Mouse (Mus musculus): ENCODE data around the gene Mia.

Mia gene

DNA sequence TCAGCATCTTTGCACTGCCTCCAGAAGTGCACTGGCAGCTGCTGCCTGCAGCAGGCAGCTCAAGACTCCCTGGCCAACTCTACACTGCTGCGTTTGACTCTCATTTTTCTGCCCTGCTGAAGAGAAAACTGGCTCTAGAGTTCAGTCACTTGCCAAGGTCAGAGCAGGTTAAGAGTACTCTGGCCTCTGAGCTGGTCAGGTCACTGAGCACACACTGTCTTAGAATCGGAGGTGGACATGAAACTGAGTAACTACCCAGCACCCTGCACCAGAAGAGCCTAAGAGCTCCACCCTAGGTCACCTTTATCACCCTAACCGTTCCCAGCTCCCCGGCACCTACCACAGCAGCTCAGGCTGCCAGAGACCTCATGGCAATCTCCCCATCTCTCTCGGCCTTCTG lies 5.0 kb upstream of the Mia start:
- DNase-seq (ENCODE audit: low read depth in 2 of 2, low spot score in 2 of 2): no peak

- DNase-seq (ENCODE audit: low read depth in 2 of 2, low spot score in 2 of 2): peak; percentile 24 to 51
These were observed 4.0 kb upstream of the Mia start for GRCm38 (mm10) chr7:27184964-27185363.

GRCm38 (mm10) chr7:27182498-27182897 lies 1.5 kb upstream of the Mia start:
- DNase-seq (ENCODE audit: low read depth in 2 of 2, low spot score in 2 of 2): no peak

DNA sequence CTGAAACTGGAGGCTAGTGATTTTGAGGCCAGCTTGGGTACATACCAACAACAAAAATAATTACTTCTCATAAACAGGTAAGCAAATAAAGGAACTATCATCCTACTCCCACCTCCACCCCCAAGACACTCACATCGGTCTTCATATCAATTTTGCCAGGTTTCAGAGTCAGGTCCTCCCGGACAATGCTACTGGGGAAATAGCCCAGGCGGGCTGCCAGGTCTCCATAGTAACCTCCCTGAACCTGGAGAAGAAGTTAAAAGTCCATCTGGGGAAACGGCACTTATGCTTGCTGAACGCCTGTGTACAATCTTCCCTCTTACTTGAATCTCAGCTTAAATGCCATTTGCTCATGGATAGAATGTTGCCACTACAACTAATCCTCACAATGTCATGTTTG lies 921 bp downstream of the Mia start:
- DNase-seq (ENCODE audit: low read depth in 2 of 2, low spot score in 2 of 2): no peak

GRCm38 (mm10) chr7:27179217-27179918 lies 1.6 kb downstream of the Mia start:
- DNase-seq (ENCODE audit: low read depth in 2 of 2, low spot score in 2 of 2): no peak

GRCm38 (mm10) chr7:27178324-27179216 lies 2.4 kb downstream of the Mia start, which contains the start of gene Rab4b:
TSS of gene Rab4b (minus strand) at chr7:27178896.
- peak; percentile 98 to 99 for DNase-seq (ENCODE audit: low read depth in 2 of 2, low spot score in 2 of 2)

DNA sequence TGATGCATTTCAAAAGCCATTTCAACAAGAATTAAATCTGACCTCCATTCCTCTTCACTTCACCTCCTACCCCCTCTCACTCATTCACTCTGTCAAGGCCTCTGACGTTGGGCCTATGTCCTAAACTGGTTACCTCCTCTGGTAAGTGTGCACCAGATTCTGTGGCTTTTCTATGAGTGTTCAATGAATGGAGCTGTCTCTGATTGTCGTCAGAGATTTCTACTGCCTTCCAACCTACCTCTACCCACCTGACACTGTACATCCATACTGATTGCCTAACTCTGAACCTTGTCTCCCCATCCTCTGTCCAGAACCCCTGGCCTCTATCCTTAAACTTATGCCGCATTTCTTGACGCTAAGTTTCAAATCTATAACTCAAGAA lies 3.0 kb downstream of the Mia start:
- DNase-seq (ENCODE audit: low read depth in 2 of 2, low spot score in 2 of 2): no peak

DNA sequence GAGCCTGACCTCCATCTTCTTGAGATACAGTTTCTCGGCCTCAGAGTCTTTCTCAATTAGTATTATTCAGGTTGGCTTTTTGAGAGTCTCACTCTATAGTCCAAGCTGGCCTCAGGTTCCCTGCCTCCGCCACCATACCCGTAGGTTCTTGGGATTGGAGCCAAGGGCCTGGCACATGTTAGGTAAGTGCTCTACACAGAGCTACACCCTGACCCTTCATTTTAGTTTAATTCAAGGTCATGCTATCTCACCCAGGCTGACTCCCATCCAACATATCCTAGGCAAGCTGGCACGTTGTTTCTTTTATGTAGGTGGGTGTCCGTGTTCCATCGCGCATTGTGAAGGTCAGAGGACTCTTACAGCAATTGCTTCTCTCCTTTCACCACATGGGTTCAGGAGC lies 6.1 kb downstream of the Mia start:
- DNase-seq (ENCODE audit: low read depth in 2 of 2, low spot score in 2 of 2): no peak

DNA sequence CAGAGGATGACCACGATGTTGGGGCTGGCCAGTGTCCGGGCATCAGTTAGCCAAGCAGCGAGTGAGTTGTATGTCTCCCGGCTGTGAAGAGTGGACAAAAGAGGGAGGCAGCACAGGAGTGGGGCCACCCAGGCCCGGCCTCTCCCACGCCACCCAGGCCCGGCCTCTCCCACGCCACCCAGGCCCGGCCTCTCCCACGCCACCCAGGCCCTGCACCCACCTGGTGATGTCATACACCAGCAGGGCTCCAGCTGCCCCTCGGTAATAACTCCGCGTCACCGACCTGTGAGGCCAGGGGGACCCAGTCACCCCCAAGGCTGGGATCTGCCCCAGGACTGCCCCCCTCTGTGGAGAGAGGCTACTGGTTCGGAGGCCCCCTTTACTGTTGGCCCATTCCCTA lies 6.5 kb downstream of the Mia start:
- no peak for DNase-seq (ENCODE audit: low read depth in 2 of 2, low spot score in 2 of 2)

DNA sequence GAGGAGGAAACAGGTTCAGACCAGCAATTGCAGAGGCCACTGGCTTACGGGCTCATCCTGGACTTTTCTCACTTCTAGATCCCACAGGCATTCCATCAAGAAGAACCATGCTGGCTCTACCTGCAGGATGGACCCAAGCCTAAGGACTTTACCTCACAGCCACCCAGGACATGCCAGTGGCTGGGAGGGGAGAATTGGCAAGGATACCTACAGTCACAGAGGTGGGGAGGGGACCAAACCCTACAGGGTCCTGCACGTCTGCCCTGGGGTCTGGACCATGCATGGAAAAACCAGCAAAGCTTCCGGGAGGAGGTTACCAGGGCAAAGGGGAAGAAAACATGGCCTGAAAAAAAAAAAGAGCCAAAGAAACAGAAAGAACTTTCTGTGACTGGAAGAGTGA lies 10.0 kb downstream of the Mia start:
- no peak for DNase-seq (ENCODE audit: low read depth in 2 of 2, low spot score in 2 of 2)

- DNase-seq (ENCODE audit: low read depth in 2 of 2, low spot score in 2 of 2): no peak
These were observed 12.6 kb downstream of the Mia start for GRCm38 (mm10) chr7:27168371-27168770.

GRCm38 (mm10) chr7:27167475-27168094 lies 13.4 kb downstream of the Mia start:
- DNase-seq (ENCODE audit: low read depth in 2 of 2, low spot score in 2 of 2): no peak

DNA sequence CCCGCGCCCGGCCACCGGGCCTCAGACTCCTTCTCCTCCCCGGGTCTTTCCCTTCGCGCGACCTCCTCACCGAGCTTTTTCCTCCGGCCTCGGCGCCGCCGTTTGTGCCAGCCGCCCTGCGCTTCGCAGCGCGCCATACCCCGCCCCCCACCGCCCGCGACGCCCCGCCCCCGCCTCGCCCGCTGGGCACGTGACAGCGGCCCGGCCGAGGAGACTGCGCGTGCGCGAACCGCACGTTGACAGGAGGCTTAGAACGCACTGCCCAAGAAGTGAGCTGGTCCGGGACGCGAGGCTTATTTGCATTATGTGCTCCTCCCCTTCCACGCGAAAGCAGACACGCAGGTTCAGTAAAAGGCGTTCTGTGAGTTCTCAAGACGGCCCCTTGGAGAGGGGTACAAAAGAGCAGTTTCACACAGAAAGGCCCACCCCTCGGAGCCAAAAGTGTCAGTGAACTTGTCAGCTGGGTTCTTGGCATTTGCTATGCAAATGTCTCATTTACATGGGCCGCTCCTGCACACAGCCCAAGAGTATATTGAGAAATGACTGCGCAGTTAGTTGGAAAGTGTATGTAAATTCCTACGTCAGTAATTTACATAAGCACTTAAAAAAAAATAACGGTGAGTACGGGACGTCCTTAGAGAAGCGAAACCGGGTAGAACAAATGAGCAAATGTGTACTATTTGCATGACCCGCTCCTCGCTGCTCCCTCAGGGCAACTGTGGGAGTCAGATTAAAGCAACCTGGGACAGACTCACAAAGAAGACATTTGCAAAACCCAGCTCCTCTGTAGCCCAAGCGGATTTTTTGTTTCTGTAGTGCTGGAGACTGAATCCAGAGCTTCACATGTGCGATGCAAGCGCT lies 14.1 kb downstream of the Mia start, which contains the start of gene Egln2:
Egln2 (minus strand) TSS at position 189 of the 861 bp plus-strand sequence.
- peak; percentile 92 to 95 for DNase-seq (ENCODE audit: low read depth in 2 of 2, low spot score in 2 of 2)

DNA sequence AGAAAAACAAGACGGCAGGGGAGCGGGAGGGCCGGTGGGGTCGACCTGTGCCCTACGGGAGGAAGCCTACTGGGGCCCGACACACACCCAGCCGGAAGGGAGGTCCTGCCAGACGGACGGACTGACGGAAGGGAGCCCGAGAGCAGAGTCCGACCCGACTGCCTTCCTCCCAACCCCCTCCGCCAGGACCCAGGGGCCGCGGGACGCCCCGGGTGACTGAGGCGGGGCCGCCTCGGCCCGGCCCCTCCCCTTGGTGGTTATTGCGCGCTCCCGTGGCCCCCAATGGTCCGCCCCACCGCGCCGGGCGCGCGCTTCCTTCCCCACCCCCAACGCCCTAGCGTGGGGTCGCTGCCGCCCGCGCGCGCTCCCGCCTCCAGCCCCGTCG lies 14.7 kb downstream of the Mia start:
- peak; percentile 67 to 75 for DNase-seq (ENCODE audit: low read depth in 2 of 2, low spot score in 2 of 2)

DNA sequence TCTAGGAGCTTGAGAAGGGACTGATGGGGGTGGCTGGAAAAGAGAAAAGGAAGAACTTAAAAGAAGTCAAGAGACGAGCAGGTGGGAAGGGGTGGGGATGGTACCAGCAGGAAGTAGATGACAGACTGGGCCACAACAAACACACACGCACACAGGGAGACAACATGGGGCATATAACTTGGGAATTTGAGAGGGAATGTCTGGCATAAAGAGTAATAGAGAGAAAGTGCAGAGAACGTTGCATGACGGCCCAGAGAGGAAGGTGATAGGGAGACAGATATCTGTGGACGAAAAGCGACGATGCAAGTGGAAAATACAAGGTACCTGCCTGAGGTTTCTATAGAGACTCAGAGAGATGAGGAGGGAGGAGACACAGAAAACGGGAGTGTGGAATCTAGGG lies 15.3 kb downstream of the Mia start:
- DNase-seq (ENCODE audit: low read depth in 2 of 2, low spot score in 2 of 2): no peak

DNA sequence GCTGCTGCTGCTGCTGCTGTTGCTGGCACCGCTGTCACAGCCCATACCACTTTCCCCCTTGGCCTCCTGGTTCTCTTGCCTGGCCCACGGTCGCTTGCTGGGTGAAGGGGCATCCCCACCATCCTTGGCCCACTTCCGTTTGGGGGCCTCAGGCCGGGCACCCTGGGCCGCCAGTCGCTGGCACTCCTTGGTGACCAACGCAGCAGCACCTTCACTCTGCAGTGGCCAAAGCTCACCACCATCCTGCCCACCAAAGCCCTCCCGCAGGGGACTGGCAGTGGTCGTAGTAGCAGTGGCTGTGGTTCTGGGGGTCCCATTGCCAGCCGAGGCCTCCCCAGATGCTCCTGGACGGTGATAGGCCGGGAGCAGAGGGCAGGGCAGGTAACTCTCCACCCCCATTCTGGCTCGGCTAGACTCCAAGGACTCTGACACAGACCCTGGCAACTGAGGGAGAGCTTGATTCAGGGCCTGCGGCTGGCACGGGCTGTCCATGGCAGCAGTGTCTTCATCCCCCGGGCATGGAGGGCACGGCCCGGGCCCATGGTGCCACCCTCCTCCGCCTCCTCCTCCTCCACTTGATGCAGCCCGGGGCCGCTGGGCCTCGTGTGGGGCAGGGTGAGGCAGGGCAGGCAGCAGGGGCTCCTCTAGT lies 15.8 kb downstream of the Mia start:
- DNase-seq (ENCODE audit: low read depth in 2 of 2, low spot score in 2 of 2): no peak

- DNase-seq (ENCODE audit: low read depth in 2 of 2, low spot score in 2 of 2): no peak
These were observed 16.6 kb downstream of the Mia start for GRCm38 (mm10) chr7:27164112-27164947.

DNA sequence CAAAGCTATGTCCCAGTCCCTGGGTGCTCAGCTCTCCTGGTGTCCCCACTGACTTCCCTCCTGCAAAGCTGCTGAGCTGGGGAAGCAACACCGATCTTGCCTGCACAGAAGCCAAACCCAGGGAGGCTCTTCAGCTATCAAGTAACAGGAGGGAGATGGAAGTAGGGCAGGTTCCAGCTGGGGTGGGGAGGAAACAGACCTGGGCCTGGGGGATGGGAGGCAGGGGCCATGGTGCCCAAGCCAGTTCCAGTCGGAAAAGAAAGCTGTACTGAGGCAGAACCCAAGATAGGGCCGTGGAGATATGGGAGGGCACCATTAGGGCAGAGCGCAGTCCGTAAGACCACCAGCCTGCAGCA lies 17.5 kb downstream of the Mia start:
- no peak for DNase-seq (ENCODE audit: low read depth in 2 of 2, low spot score in 2 of 2)

DNA sequence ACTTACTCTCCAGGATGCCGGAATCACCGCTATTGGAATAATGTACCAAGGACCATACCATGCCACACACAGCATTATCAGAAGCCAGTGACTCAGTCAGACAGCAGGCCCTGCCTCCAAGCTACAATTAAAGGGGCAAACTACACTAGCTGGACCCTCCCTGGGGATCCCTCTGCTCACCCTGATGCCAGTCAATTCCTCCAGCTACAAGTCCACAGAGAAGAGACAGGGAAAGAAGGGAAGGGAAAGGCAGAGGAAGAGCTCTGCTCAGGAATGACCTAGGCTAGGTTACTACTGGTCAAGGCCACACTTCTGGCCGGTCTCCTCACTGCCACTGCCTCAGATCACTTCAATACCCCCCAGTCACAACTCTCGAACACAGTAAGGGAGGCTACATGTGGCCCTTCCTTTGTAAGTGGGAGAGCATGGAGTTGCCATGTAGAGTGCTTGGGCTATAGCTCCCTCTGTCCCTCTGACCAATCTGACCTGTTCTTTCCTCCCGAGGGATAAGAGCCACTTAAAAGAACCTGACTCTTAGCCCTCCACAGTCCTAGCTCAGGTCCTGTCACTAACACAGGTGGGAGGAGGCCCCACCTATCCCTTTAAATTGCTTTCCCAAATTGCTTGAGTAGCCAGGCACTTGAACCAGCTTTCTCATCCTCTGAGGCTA lies 18.0 kb downstream of the Mia start:
- no peak for DNase-seq (ENCODE audit: low read depth in 2 of 2, low spot score in 2 of 2)

Data from CD8-positive naive resting alpha-beta T cell, adult 2 months (primary cell).